Mouse (Mus musculus): ENCODE results near the gene Khdc1a.

The Khdc1a gene

GRCm38 (mm10) chr1:21391138-21391671, 41.8 kb downstream of the Khdc1a start:
- no peak for DNase-seq (ENCODE audit: low read depth)

Measured in c-Kit-positive CD71-positive TER-119-negative erythroid progenitor cells, embryonic 14.5 days (primary cell).